Mouse (Mus musculus): ENCODE measurements around the gene Fbxo34.
"Not testable (repeated sequence)": the region's sequence is repeated elsewhere in the genome, so short reads cannot be mapped to it uniquely, and the experiment has no call there.

Gene Fbxo34

GRCm38 (mm10) chr14:47516755-47517154 is 66.5 kb downstream of the Fbxo34 start:
- ATAC-seq (ENCODE audit: low TSS enrichment): peak; percentile 35; the same call in 1 of the 2 replicates

GRCm38 (mm10) chr14:47518619-47519018 is 68.4 kb downstream of the Fbxo34 start:
- ATAC-seq (ENCODE audit: low TSS enrichment): no peak

GRCm38 (mm10) chr14:47520751-47521449 is 70.7 kb downstream of the Fbxo34 start:
- no peak for ATAC-seq (ENCODE audit: low TSS enrichment)

- no peak for ATAC-seq (ENCODE audit: low TSS enrichment)
These were observed 71.4 kb downstream of the Fbxo34 start for GRCm38 (mm10) chr14:47521609-47522008.

- ATAC-seq (ENCODE audit: low TSS enrichment): no peak
These were observed 72.1 kb downstream of the Fbxo34 start for GRCm38 (mm10) chr14:47522301-47522700.

GRCm38 (mm10) chr14:47525374-47525773 is 75.2 kb downstream of the Fbxo34 start:
- peak; percentile 3; the same call in 1 of the 2 replicates for ATAC-seq (ENCODE audit: low TSS enrichment)

GRCm38 (mm10) chr14:47525861-47526260 is 75.6 kb downstream of the Fbxo34 start:
- ATAC-seq (ENCODE audit: low TSS enrichment): peak; percentile 50

GRCm38 (mm10) chr14:47527833-47528232 is 77.6 kb downstream of the Fbxo34 start:
- ATAC-seq (ENCODE audit: low TSS enrichment): no peak

- no peak for ATAC-seq (ENCODE audit: low TSS enrichment)
These were observed 78.1 kb downstream of the Fbxo34 start for GRCm38 (mm10) chr14:47528293-47528692.

GRCm38 (mm10) chr14:47529019-47529418 is 78.8 kb downstream of the Fbxo34 start:
- ATAC-seq (ENCODE audit: low TSS enrichment): peak; percentile 38

GRCm38 (mm10) chr14:47529592-47529991 is 79.4 kb downstream of the Fbxo34 start:
- ATAC-seq (ENCODE audit: low TSS enrichment): not testable (repeated sequence)

GRCm38 (mm10) chr14:47532496-47532895 is 82.3 kb downstream of the Fbxo34 start:
- ATAC-seq (ENCODE audit: low TSS enrichment): no peak

GRCm38 (mm10) chr14:47533365-47534175 is 83.3 kb downstream of the Fbxo34 start:
- ATAC-seq (ENCODE audit: low TSS enrichment): peak; percentile 32

GRCm38 (mm10) chr14:47534176-47534525 is 83.9 kb downstream of the Fbxo34 start:
- ATAC-seq (ENCODE audit: low TSS enrichment): no peak

GRCm38 (mm10) chr14:47535096-47535495 is 84.9 kb downstream of the Fbxo34 start:
- ATAC-seq (ENCODE audit: low TSS enrichment): no peak

GRCm38 (mm10) chr14:47541325-47541948 is 91.2 kb downstream of the Fbxo34 start:
- ATAC-seq (ENCODE audit: low TSS enrichment): no peak; the same call in 1 of the 2 replicates

- no peak for ATAC-seq (ENCODE audit: low TSS enrichment)
These were observed 92.1 kb downstream of the Fbxo34 start for GRCm38 (mm10) chr14:47542283-47542682.

- ATAC-seq (ENCODE audit: low TSS enrichment): no peak
These were observed 94.1 kb downstream of the Fbxo34 start for GRCm38 (mm10) chr14:47544286-47544685.

- ATAC-seq (ENCODE audit: low TSS enrichment): no peak
These were observed 94.7 kb downstream of the Fbxo34 start for GRCm38 (mm10) chr14:47544877-47545276.

GRCm38 (mm10) chr14:47551668-47552067 is 101.4 kb downstream of the Fbxo34 start:
- no peak for ATAC-seq (ENCODE audit: low TSS enrichment)

- ATAC-seq (ENCODE audit: low TSS enrichment): no peak
These were observed 103.2 kb downstream of the Fbxo34 start for GRCm38 (mm10) chr14:47553380-47553779.

- ATAC-seq (ENCODE audit: low TSS enrichment): no peak
These were observed 104.0 kb downstream of the Fbxo34 start for GRCm38 (mm10) chr14:47554236-47554635.

- ATAC-seq (ENCODE audit: low TSS enrichment): no peak
These were observed 105.0 kb downstream of the Fbxo34 start for GRCm38 (mm10) chr14:47555225-47555624.

Measured in frontal cortex, adult (tissue).